Mouse (Mus musculus): ENCODE results near the gene Galnt10. TPM values are rescaled to one million over a fixed set of nuclear protein-coding genes. Genes with fewer than 3 reads are reported as not detected.

The Galnt10 gene
- polyA plus RNA-seq, 1 experiment = 27.2 TPM

- H3K79me2 ChIP-seq (ENCODE audit: control insufficient read depth, insufficient read depth) = no peaks in the 10 kb centered on the region
- H3K36me3 ChIP-seq (ENCODE audit: control insufficient read depth, insufficient read depth) = no peaks in the 10 kb centered on the region
- no peak overlapping the region for H3K4me3 ChIP-seq
- no peak overlapping the region for H3K4me2 ChIP-seq (ENCODE audit: low read depth)
- no peak for TF ChIP-seq POLR2AphosphoS2 (IDR thresholded peaks at IDR 0.05; ENCODE audit: insufficient read length, low read depth)
- no peak for TF ChIP-seq REST (IDR thresholded peaks at IDR 0.05; ENCODE audit: insufficient read depth, insufficient read length)
- H3ac ChIP-seq (ENCODE audit: control insufficient read depth, insufficient read length) = no peak overlapping the region
- no peaks in the 10 kb centered on the region for H3K27me3 ChIP-seq (ENCODE audit: control insufficient read depth, insufficient read depth, insufficient read length)
Observed at GRCm38 (mm10) chr11:57732410-57733281, 87.4 kb downstream of the Galnt10 start.

- Histone ChIP-seq H3K4me3 (no peak overlapping the region), H3K4me2 (ENCODE audit: low read depth) (no peak overlapping the region), H3K79me2 (ENCODE audit: control insufficient read depth, insufficient read depth) (no peaks in the 10 kb centered on the region), H3K36me3 (ENCODE audit: control insufficient read depth, insufficient read depth) (no peaks in the 10 kb centered on the region), H3K27me3 (ENCODE audit: control insufficient read depth, insufficient read depth, insufficient read length) (no peaks in the 10 kb centered on the region), H3ac (ENCODE audit: control insufficient read depth, insufficient read length) (no peak overlapping the region)
- TF ChIP-seq MAX (IDR thresholded peaks at IDR 0.05; ENCODE audit: low read depth) (no peak), MYOD1 (IDR thresholded peaks at IDR 0.05; ENCODE audit: control insufficient read depth in 1 of 3, insufficient read length in 2 of 3, low read depth in 2 of 3) (peak in 1 of 3 experiments; percentile 77)
Observed at GRCm38 (mm10) chr11:57747294-57748080, 102.2 kb downstream of the Galnt10 start.

GRCm38 (mm10) chr11:57753538-57754203 lies 108.4 kb downstream of the Galnt10 start:
- no peaks in the 10 kb centered on the region for H3K36me3 ChIP-seq (ENCODE audit: control insufficient read depth, insufficient read depth)
- TF ChIP-seq REST (IDR thresholded peaks at IDR 0.05; ENCODE audit: insufficient read depth, insufficient read length) (no peak), TCF12 (IDR thresholded peaks at IDR 0.05; ENCODE audit: insufficient read depth, poor library complexity, severe bottlenecking) (no peak), MYOD1 (IDR thresholded peaks at IDR 0.05; ENCODE audit: control insufficient read depth in 1 of 3, insufficient read length in 2 of 3, low read depth in 2 of 3) (no peak), SRF (IDR thresholded peaks at IDR 0.05; ENCODE audit: control insufficient read depth, insufficient read length, low read depth) (no peak), POLR2A (IDR thresholded peaks at IDR 0.05; ENCODE audit: insufficient read length, low read depth) (no peak), USF1 (IDR thresholded peaks at IDR 0.05; ENCODE audit: low read depth) (no peak), MYOG (IDR thresholded peaks at IDR 0.05; ENCODE audit: control insufficient read depth in 1 of 3, insufficient read depth in 1 of 3, insufficient read length in 2 of 3, low read depth in 2 of 3) (no peak), TCF3 (IDR thresholded peaks at IDR 0.05; ENCODE audit: insufficient read length, low read depth) (no peak), CEBPB (IDR thresholded peaks at IDR 0.05; ENCODE audit: insufficient read depth, poor library complexity, severe bottlenecking) (no peak), E2F4 (IDR thresholded peaks at IDR 0.05; ENCODE audit: insufficient read depth) (no peak), POLR2AphosphoS2 (IDR thresholded peaks at IDR 0.05; ENCODE audit: insufficient read length, low read depth) (no peak), MAX (IDR thresholded peaks at IDR 0.05; ENCODE audit: low read depth) (no peak)
- no peak overlapping the region for H3K4me3 ChIP-seq
- no peak overlapping the region for H3ac ChIP-seq (ENCODE audit: control insufficient read depth, insufficient read length)
- no peaks in the 10 kb centered on the region for H3K27me3 ChIP-seq (ENCODE audit: control insufficient read depth, insufficient read depth, insufficient read length)
- H3K4me2 ChIP-seq (ENCODE audit: low read depth) = no peak overlapping the region
- H3K79me2 ChIP-seq (ENCODE audit: control insufficient read depth, insufficient read depth) = no peaks in the 10 kb centered on the region

GRCm38 (mm10) chr11:57758621-57759020 lies 113.4 kb downstream of the Galnt10 start:
- no peak overlapping the region for H3K4me2 ChIP-seq (ENCODE audit: low read depth)
- no peaks in the 10 kb centered on the region for H3K36me3 ChIP-seq (ENCODE audit: control insufficient read depth, insufficient read depth)
- no peaks in the 10 kb centered on the region for H3K27me3 ChIP-seq (ENCODE audit: control insufficient read depth, insufficient read depth, insufficient read length)
- H3K79me2 ChIP-seq (ENCODE audit: control insufficient read depth, insufficient read depth) = no peaks in the 10 kb centered on the region
- no peak for TF ChIP-seq E2F4 (IDR thresholded peaks at IDR 0.05; ENCODE audit: insufficient read depth)
- TF ChIP-seq POLR2AphosphoS2 (IDR thresholded peaks at IDR 0.05; ENCODE audit: insufficient read length, low read depth) = no peak
- no peak for TF ChIP-seq MYOD1 (IDR thresholded peaks at IDR 0.05; ENCODE audit: control insufficient read depth in 1 of 3, insufficient read length in 2 of 3, low read depth in 2 of 3)
- no peak for TF ChIP-seq POLR2A (IDR thresholded peaks at IDR 0.05; ENCODE audit: insufficient read length, low read depth)
- TF ChIP-seq MYOG (IDR thresholded peaks at IDR 0.05; ENCODE audit: control insufficient read depth in 1 of 3, insufficient read depth in 1 of 3, insufficient read length in 2 of 3, low read depth in 2 of 3) = no peak
- no peak overlapping the region for H3ac ChIP-seq (ENCODE audit: control insufficient read depth, insufficient read length)
- H3K4me3 ChIP-seq = no peak overlapping the region

- H3K4me3 ChIP-seq = no peak overlapping the region
- TF ChIP-seq SRF (IDR thresholded peaks at IDR 0.05; ENCODE audit: control insufficient read depth, insufficient read length, low read depth) = no peak
- TF ChIP-seq MYOD1 (IDR thresholded peaks at IDR 0.05; ENCODE audit: control insufficient read depth in 1 of 3, insufficient read length in 2 of 3, low read depth in 2 of 3) = no peak
- TF ChIP-seq CEBPB (IDR thresholded peaks at IDR 0.05; ENCODE audit: insufficient read depth, poor library complexity, severe bottlenecking) = no peak
- no peak for TF ChIP-seq TCF3 (IDR thresholded peaks at IDR 0.05; ENCODE audit: insufficient read length, low read depth)
- no peak for TF ChIP-seq E2F4 (IDR thresholded peaks at IDR 0.05; ENCODE audit: insufficient read depth)
- no peak for TF ChIP-seq MAX (IDR thresholded peaks at IDR 0.05; ENCODE audit: low read depth)
- TF ChIP-seq POLR2A (IDR thresholded peaks at IDR 0.05; ENCODE audit: insufficient read length, low read depth) = no peak
- TF ChIP-seq POLR2AphosphoS2 (IDR thresholded peaks at IDR 0.05; ENCODE audit: insufficient read length, low read depth) = no peak
- TF ChIP-seq USF1 (IDR thresholded peaks at IDR 0.05; ENCODE audit: low read depth) = no peak
- no peak for TF ChIP-seq TCF12 (IDR thresholded peaks at IDR 0.05; ENCODE audit: insufficient read depth, poor library complexity, severe bottlenecking)
- TF ChIP-seq REST (IDR thresholded peaks at IDR 0.05; ENCODE audit: insufficient read depth, insufficient read length) = no peak
- TF ChIP-seq MYOG (IDR thresholded peaks at IDR 0.05; ENCODE audit: control insufficient read depth in 1 of 3, insufficient read depth in 1 of 3, insufficient read length in 2 of 3, low read depth in 2 of 3) = no peak
- H3ac ChIP-seq (ENCODE audit: control insufficient read depth, insufficient read length) = no peak overlapping the region
- no peaks in the 10 kb centered on the region for H3K36me3 ChIP-seq (ENCODE audit: control insufficient read depth, insufficient read depth)
- H3K4me2 ChIP-seq (ENCODE audit: low read depth) = no peak overlapping the region
- H3K79me2 ChIP-seq (ENCODE audit: control insufficient read depth, insufficient read depth) = no peaks in the 10 kb centered on the region
- no peaks in the 10 kb centered on the region for H3K27me3 ChIP-seq (ENCODE audit: control insufficient read depth, insufficient read depth, insufficient read length)
Observed at GRCm38 (mm10) chr11:57760509-57761058, 115.3 kb downstream of the Galnt10 start.

All from myocyte (in vitro differentiated cells).